Mouse (Mus musculus) monocyte, adult 5-6 weeks (primary cell): ENCODE data around the gene Fgd1. TPM values are rescaled to one million over a fixed set of nuclear protein-coding genes. Genes with fewer than 3 reads are reported as not detected.
A peak's percentile ranks its signal among the peaks of the same experiment; 100 is the strongest.

Source experiments
- ATAC-seq: fragments of 153-309, 156-312 bp; replicated peaks from 2 replicates; pipeline ENCODE4 v1.8.0; 2017; ENCODE audit warnings: mild to moderate bottlenecking; ENCODE audit not compliant: low TSS enrichment, insufficient number of reproducible peaks, severe bottlenecking, poor library complexity, low FRiP score
- total RNA-seq: library from RNA; stranded (forward); fragments of 200-1000, 200-491, 200-594 nt; gene quantifications from 3 replicates; pipeline ENCODE4 v1.2.3, GENCODE M21; 2017

Fgd1 gene
- total RNA-seq: not detected in 3 replicates

DNA sequence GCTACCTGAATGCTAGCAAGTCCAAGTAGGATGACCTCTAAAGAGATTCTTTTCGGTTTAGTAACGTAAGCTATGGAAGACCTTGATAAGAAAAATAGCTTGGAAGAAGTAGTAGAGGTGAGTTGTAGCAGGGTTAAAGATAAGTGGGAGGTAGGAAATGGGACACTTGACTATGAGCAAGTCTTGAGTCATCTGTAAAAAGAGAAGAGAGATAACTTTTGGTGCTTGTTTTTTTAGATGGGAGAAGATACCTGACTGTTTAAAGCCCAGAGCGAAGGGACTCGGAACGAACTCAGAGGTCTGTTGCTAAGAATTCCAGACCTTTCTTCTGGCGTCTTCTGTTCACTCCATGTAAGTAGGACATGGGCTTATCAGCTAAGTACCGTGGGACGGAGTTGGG, at the start of gene Fgd1:
Gene Fgd1 (plus strand): TSS at position 301 of the 400 bp plus-strand sequence.
- ATAC-seq: no peak

DNA sequence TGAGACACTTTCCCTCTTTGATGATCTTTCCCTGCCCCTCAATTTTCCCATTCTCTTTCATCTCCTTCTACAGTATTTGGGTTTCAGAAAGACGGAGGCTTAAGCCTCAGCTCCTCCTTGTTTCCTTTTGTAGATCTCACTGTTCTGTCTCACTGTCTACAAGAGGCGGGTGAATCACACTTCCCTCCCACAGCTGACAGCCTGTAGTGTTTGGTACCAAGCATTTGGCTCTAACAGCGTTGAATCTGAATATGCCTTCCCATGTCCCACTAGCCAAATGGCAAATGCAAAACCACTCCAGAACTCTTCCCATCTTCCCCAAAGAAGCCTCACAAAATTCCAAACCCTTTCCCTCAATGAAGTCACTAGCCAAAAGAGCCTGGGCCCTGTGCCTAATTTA, 49.2 kb upstream of the Fgd1 start:
- ATAC-seq: no peak

DNA sequence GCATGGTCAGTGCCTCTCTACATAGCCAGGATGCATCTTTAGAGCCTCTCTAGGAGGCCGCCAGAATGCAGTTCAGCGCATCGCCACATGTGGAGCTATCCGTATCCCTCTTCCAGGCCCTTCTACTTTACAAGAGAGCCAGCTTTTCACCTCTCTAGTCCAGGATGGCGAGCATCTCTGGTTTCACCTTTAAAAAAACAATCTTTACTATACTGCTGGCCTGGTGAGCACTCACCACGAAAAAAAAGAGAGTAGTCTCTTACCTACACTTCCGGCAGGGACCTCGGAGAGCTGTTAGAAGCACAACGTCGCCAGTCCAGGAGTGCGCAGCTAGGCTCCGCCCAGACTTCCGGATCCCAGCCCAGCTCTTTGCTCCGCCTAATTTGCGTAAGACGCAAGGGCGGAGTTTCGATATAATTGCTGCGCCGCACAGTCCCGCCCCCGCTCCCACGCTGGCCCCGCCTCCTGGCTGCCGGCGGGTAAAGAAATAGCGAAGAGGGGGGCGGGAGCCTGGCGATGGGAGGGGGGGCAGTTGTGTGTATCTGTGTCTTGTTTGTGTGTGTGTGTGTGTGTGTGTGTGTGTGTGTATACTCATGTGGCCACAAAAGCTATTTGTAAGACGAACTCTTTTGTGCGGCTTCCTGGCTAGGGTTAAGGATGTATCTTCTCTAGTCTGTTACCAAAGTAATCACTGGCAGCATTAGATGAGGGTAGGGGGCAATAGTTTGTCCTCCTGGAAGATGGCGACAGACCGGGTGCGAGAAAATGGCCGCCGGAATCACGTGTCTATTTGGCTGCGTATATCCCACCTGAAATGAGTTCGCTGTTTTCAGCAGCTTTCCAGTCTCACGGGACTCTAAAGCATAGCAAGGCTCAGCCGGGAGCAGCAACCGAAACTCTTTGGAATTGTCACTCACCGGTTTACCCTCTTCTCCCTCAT, 28.7 kb upstream of the Fgd1 start, which contains the start of gene Gnl3l:
Gene Gnl3l (minus strand): TSS at position 385 of the 940 bp plus-strand sequence.
- peak; percentile 98 for ATAC-seq

DNA sequence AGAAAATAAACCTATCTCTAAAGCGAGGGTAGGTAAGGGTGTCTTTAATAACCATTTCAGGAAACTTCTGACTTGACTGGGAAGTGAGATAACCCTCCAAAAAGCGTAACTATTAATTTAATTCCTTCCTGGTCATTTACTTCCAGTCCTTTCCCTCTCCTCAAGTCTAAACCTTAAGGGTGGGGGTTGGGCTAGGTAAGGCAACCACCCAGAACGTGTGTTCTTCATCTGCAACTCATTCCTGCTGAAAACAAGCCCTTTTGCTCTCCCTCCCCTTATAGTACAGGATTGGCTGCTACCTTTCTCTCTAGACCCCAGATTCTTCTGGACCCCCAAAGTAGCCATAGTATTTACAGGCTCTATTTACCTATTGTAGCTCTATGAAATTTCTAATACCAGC, 28.1 kb upstream of the Fgd1 start:
- no peak for ATAC-seq

DNA sequence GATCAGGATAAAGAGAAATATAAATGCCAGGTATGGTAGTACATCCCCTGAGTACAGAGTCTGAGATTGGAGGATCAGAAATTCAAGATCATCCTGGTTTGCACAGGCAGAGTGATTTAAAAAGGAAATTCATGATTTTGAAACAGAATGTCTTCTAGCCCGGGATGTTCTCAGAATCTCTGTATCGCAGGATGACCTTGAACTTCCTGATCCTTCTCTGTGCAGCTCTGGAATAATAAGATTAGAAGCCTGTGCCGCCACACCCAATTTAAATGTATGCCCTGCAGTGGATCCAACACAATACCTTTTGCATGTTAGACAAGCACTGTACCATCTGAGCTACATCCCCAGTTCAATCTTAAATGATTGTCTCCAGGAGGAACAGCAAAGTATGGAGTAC, 27.2 kb upstream of the Fgd1 start:
- no peak for ATAC-seq

DNA sequence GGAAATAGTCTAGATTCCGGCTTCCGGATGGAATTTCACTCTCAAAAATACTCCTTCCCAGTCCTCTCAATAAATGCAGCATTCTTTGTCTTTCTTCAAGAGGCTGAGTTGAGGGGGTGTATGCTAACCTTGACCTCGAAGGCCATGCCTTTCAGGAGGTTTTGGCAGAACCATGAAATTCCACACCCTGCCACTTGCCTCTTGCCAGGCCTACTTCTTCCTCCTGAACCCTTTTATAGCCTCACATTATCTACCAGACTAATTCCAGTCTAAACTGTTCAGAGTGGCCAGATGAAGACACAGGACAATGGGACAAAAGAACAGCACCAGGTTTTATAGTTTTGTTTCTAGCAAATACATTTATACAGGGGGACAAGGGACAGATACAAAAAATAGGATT, 14.6 kb upstream of the Fgd1 start:
- no peak for ATAC-seq

DNA sequence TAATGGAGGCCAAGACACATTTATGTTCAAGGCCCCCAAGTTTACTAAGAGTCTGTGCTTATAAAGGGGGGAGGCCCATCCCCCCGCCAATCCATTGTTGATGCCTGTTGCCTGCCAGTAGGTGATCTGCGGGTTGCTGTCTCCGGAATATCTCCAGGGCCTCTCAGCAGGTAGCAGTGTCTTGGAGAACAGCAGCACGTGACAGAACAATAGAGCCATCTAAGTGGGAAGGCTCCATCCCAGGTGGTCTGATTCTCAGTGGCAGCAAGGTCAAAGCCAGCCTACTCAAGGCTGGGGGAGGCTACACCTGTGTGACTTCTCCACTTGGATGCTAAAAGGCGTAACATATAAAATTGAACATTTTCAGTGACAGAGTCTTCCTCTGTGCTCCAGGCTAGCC, 4.7 kb upstream of the Fgd1 start:
- ATAC-seq: no peak

DNA sequence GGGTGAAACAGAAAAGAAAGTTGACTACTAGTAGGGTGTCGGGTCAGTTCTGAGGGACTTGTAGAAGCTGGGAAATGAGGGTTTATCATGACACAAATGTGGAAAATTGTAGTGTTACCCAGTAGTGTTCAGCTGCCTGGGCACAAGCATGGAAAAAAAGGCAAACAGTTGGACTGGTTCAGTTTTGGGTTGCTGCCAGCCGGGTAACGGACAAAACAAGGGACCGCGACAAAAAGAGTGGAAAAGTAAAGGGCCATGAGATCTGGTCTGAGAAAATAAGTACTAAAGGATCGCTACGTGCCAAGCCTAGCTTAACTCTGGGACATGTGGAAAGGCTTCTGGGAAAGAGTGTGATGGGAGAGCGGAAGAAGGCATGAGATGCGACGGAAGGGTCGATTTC, 371 bp downstream of the Fgd1 start:
- ATAC-seq: no peak

DNA sequence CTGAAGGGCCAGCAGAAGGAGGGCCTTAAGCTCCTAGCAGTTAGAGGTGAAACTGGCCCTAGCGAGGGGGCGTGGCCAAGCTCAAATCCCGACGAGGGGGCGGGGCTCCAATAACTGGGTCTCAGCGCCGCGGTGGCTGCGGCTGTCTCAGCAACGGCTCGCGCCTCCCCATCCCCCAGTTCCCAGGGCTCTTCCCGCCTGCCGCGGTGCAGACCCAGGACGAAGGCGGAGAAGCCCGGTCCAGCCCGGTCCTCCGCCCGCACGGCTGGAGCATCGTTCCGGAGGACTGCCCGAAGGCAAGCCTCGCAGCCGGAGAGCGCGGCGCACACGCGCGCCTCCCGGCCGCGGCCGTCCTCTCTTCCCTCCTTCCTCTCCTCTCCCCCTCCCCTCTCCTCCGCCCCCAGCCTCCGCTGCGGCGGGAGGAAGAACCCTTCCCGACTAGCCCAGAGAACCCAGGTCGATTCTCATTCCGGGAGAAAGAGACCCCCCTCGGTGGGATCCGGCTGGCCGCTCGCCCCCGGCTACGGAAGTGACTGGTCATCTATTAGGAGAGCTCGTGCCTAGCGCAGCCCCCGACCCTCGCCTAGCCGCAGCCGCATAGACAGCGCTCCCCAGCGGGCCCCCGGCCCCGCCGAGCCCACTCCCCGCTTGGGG, 954 bp downstream of the Fgd1 start:
- ATAC-seq: no peak

DNA sequence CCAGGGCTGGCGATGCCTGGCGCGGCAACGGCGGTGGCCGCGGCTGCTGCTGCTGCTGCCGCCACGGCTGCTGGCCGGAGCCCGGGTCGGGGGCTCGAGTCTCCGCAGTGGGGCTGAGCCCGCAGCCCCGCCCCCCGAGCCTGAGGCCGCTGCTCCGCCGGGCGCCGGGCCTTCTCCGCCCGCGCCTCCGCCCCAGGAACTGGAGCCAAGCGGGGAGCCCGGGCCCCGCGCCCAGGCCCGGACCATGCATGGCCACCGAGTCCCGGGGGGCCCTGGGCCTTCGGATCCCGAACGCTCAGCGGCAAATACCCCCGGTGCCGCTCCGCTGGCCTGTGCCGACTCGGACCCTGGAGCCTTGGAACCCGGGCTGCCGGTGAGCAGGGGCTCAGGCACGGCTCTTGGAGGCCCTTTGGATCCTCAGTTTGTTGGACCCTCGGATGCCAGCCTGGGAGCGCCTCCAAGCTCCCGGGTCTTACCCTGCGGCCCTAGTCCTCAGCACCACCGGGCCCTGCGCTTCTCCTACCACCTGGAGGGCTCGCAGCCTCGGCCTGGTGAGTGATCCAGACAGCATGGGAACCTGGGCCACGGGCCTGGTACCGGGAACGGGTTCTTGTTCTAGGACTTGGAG, 1.6 kb downstream of the Fgd1 start:
- ATAC-seq: no peak

DNA sequence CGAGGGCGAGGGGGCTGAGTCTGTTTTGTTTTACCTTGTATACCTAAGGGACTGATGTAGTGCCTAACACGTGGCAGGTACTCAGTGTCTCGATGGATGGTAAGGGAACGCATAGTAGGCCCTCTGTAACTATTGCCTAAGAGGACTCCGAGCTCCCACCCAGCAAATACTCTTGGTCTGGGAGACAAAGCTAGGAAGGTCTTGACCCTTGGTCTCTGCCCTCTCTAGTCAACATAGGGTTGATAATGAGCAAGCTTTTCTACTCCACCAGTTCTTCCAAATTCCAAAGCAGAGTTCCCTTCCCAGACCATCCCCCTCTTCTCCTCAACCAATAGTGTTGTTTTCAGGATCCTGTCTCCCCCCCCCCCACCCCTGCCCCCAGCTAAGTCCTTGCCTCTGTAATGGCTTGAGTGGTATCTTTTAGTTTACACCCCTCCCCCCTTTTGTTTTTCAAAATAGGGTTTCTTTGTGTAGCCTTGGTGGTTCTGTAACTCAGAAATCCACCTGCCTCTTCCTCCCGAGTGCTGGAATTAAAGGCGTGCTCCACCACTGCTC, 3.8 kb downstream of the Fgd1 start:
- no peak for ATAC-seq

DNA sequence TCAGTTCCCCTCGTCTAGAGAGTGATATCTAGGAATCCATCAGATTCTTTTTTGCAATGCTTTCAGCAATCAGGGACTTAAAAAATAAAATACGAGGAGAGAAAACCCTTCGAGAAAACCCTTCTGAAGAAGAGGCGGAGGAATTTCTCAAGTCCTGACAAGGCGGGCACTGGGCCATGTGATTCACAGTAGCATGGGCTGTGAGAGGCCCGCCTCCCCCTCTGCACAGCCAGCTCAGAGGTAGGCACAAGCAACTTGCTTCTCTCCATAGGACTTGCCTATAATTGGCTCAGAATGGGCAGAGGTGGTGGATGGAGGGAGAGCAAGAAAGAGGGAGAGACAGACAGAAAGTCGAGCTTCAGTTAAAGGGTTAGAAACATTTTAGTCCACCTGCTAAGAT, 4.4 kb downstream of the Fgd1 start:
- no peak for ATAC-seq

DNA sequence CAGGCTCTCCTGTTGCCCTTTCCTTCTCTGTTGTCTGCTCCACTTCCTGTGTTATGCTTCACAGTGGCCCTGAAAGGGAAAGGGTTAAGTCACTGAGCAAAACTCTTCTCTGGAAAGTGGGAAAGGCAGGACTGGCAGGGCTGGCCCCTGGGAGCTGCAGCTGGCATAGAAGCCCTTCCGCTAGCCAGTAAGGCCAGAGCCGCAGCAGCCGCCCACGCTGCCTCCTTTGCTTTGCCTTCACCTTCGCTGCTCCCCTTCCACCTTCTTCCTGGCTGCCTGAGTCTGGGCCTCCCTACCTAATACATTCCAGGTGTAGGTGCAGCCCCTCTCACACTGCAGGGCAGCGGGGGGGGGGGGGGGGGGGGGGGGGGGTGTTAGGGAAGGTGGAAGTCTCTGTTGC, 8.5 kb downstream of the Fgd1 start:
- ATAC-seq: no peak

DNA sequence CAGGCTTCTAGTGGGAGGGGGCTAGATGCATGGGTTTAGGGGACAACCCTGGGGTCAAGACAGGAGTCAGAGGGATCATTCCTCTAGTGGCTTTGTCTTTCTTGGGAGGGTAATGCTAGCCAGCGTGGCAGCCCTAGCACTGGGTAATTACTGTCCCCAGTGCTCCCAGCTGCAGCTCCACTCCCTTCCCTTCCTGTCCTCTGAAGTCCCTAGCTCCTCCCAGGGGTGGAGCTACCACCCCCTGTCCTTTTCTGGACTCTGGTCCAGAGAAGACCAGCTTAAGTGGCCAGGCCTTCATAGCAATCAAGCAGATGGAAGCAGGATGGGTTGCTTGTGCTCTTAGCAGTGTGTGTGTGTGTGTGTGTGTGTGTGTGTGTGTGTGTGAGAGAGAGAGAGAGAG, 9.6 kb downstream of the Fgd1 start:
- no peak for ATAC-seq

DNA sequence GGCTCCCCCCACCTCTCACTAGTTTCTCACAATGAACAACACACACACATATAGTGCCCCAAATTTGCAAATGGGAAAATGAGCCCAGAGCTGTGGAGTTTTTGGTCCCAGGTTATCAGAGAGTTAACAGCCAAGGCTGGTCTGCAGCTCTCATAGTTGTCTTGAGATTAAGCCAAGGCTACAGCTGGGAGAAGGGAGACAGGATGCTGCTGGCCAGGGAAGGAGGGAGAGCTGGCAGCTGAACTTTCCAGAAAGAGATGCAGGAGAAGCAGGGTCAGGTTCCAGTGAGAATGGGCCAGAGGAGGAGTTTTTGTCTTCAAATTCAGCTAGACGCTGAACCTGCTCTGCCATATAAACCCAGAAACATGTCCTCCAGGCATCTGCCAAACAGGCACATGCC, 13.4 kb downstream of the Fgd1 start:
- ATAC-seq: no peak

DNA sequence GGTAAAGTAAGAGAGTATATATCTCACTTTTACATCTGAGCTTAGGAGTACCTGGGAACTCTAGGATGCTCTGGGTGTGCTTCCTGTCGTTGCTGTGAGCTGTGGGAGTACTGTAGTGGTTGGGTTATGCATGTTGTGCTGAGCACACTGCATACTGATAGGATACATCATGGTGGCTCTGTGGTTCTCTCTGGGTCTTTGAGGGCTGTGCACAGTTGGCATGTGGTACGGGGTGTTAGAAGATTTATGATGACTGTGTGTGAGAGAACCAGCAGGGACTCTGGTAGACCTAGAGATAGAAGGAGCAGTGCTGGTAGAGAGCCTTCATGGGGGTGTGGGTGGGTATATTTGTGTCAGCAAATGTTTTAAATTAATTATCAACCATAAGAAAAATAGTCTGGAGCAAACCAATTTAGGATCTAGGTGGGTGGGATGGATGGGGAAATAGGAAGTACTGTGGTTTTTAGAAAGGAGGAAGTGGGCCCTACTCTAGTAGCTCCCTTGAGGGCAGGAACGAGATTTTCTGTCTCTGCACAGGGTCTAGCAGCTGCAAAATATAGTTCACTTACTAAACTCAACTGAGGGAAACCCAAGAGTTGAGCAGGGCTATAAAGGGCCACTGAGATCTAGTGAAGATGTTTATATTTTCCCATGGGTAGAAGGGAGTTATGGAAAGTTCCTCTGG, 15.8 kb downstream of the Fgd1 start:
- no peak for ATAC-seq

DNA sequence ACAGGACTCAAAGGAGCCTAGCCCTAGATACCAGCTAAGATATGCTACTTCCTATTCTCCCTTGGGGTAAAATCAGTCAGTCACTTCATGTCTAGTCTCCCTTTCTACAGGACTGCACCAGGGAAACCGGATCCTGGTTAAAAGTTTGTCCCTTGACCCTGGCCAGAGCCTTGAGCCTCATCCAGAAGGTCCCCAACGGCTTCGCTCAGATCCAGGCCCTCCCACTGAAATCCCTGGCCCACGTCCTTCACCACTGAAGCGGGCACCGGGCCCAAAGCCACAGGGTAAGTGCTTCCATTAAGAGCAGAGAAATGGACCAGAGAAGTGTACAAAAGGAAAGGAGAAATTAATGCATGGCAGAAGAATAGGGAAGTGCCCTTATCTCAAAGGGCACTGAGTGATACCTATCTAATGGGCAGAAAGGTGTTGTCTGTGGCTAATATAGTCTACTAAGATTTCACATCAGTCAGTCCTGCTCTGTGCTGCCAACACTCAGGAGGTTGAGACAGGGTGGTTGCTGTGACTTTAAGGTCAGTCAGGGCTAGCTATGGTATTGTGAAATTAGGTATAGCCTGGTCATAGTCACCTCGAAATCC, 20.2 kb downstream of the Fgd1 start:
- no peak for ATAC-seq

DNA sequence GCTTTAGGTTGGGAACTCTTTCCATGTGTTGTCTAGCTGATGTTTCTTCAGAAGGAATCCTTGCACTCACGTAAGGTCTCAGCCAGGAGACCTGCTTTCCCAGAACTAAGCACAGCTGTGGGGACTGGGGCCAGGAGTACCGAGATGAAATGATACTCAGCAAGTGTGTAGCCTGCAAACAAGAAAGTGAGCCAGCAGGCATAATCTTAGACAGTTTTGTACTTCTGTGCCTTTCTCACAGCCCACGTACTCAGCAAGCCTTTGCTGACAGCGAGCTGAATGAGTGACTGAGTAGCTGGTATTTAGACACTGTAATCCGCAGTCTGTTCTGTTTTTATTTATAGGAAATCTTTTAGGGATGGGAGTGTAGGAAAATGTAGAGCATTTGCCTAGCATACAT, 21.9 kb downstream of the Fgd1 start:
- ATAC-seq: no peak

DNA sequence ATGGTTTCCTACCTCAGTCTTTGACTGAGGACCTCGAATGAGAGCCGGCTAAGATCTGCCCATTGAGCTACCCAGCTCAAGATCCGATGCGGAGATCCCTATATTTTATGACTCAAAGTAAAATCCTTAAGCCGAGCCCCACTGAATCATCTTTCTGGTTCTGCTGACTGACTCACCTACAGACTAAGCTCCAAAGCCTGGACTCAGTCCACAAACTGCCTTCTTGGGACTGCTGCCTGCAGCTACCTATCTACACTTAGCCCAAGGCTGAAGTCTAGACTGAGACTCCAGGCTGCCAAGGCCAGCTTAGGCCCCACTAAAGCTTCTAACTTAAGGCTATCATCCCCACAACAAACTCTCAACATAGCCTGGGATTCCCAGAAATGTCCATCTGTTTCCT, 30.1 kb downstream of the Fgd1 start:
- no peak for ATAC-seq
